Mouse (Mus musculus) hindbrain, embryonic 13.5 days (tissue): Measurements from ENCODE around the gene Rec114. TPM values are rescaled to one million over a fixed set of nuclear protein-coding genes. Genes with fewer than 3 reads are reported as not detected.

ENCODE experiments used
- ATAC-seq: fragments of 200-750 bp; cut with Nextera tagmentation; 2 replicates; pipeline ENCODE4 v1.8.0; 2017; ENCODE audit warnings: moderate TSS enrichment; ENCODE audit not compliant: low FRiP score
- H3K27ac ChIP-seq: fragments of 300-500 bp; sonication (generic); 2 replicates; pipeline ENCODE4 v1.5.1; 2015; ENCODE audit warnings: inconsistent platforms, mild to moderate bottlenecking, moderate library complexity
- H3K27me3 ChIP-seq: fragments of 300-500 bp; sonication (generic); 2 replicates; pipeline ENCODE4 v1.6.1; 2015; ENCODE audit warnings: mild to moderate bottlenecking, inconsistent platforms
- H3K36me3 ChIP-seq: fragments of 300-500 bp; sonication (generic); 2 replicates; pipeline ENCODE4 v1.6.1; 2015; ENCODE audit warnings: mild to moderate bottlenecking, inconsistent platforms
- H3K4me1 ChIP-seq: fragments of 300-500 bp; sonication (generic); replicated peaks from 2 replicates; pipeline ENCODE4 v1.6.1; 2015; ENCODE audit warnings: inconsistent platforms
- H3K4me2 ChIP-seq: fragments of 300-500 bp; sonication (generic); 2 replicates; pipeline ENCODE4 v1.6.1; 2015; ENCODE audit warnings: inconsistent platforms, mild to moderate bottlenecking, moderate library complexity
- H3K4me3 ChIP-seq: fragments of 300-500 bp; sonication (generic); 2 replicates; pipeline ENCODE4 v1.5.1; 2015; ENCODE audit warnings: mild to moderate bottlenecking, inconsistent platforms
- H3K9ac ChIP-seq: fragments of 300-500 bp; sonication (generic); 2 replicates; pipeline ENCODE4 v1.6.1; 2015; ENCODE audit warnings: mild to moderate bottlenecking, inconsistent platforms
- H3K9me3 ChIP-seq: fragments of 300-500 bp; sonication (generic); 2 replicates; pipeline ENCODE4 v1.6.1; 2016; ENCODE audit warnings: inconsistent platforms
- WGBS: fragments of 180-500 bp; shearing (Covaris S2); methylation state at CpG from one replicate; pipeline ENCODE4 v1.1.7; 2015; 5-methylcytosine and 5-hydroxymethylcytosine counted together
- polyA plus RNA-seq: library from polyadenylated mRNA; unstranded; fragments of >200 nt; fragmentation: Nextera tagmentation; extraction: Ambion mirVana; gene quantifications from 2 replicates; pipeline ENCODE4 v1.2.1, GENCODE M21; 2015

Rec114 gene
- polyA plus RNA-seq, 1 experiment from 2014 or later = 1.5 TPM

DNA sequence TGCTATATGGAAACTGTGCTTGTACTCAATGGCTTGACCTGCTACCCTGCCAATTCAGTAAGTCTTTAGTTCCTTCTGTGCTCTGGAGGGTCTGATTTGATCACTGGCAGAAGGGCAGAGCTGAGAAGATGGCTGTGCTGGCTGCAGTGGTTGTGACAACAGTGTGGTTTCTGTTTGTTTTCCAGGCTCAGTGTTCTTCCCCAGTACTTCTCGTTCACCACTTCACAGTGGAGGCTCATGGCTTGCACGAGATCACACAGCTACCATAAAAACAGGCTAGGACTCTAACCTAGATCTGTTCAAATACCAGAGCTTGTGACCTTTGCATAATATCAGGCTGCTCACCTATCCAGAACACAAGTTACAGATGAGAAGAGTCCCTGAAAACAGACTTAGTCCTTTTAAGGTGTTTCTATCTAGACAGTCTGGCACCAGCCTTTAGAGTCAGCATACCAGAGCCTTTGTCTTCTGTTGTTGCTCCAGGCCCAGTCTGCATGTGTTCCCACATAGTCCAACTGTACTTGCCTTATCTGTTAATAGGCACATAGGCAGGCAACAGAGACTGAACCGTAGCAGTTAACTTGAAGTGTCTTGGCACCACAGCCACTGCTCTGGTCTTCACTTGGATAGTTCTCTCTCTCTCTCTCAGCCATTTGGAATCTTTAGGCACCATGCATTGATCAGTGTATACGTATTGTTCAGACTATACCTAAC is 85.0 kb downstream of the Rec114 start:
- no peak overlapping the region for H3K4me3 ChIP-seq
- ATAC-seq = no peak
- 95% methylated on average over 4 of the region's 4 CpGs for WGBS
- H3K4me2 ChIP-seq = no peak overlapping the region
- H3K9ac ChIP-seq = no peak overlapping the region
- no peak overlapping the region for H3K27ac ChIP-seq
- no peaks in the 10 kb centered on the region for H3K27me3 ChIP-seq
- peaks cover 29% of the 10 kb centered on the region for H3K36me3 ChIP-seq
- no peaks in the 10 kb centered on the region for H3K9me3 ChIP-seq
- H3K4me1 ChIP-seq = no peaks in the 10 kb centered on the region

DNA sequence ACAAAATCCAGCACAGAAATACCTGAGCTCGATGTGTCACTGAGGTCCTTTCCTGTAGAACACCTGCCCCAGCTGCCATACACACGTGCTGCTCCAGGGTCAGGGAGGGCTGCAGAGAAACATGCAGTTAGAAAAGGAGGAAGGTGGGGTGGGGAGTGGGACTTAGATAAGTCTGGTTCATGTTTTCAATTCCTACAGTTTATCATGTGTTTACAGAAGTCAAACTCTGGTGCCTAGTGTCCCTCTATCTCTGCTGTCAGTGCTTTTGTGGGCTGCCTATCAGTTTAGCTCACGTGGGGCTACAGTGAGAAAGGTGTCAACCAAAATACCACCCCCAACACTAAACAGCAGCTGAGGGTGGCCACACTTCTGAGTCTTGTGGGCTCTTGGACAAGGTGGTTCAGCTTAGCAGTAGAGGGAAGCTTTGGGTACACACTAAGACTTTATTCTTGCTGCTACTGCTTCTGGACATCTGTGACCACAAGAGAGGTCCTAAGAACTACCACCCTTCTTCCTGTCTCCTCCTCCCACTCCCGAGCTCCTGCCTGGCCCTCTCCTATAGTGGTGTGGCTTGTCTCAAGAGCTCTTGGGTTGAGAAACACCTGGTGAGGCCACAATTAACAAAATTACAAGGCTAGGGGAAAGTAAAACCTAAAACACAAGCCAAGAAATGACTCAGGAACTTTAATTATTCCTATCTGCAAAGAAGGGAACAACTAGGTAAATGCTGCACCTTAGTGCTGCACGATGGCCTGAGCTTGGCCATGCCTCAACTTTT is 85.8 kb downstream of the Rec114 start:
- H3K36me3 ChIP-seq = peaks cover 29% of the 10 kb centered on the region
- no peak overlapping the region for H3K27ac ChIP-seq
- WGBS = 92% methylated on average over 5 of the region's 5 CpGs
- no peak for ATAC-seq
- H3K4me1 ChIP-seq = no peaks in the 10 kb centered on the region
- H3K4me3 ChIP-seq = no peak overlapping the region
- H3K27me3 ChIP-seq = no peaks in the 10 kb centered on the region
- no peak overlapping the region for H3K4me2 ChIP-seq
- no peak overlapping the region for H3K9ac ChIP-seq
- no peaks in the 10 kb centered on the region for H3K9me3 ChIP-seq

DNA sequence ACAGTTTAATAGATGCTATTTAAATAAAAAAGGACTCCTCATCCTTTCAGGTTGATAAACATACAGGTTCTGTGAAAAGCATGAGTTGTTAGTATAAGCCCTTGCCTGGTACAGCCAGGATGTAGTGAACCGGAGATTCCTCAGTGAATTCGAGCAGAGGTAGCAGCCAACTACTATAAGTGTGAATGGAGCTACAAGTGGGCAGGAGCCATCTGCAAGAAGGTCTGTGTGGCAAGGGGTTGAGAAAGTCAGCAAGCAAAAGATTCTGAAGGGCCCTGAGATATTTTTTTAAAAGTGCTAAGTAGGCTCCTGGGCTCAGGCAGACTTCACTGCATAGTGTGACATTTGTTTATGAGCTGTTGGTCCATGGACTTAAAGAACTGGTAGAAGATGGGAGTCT is 86.9 kb downstream of the Rec114 start:
- Histone ChIP-seq H3K4me2 (no peak overlapping the region), H3K9me3 (no peaks in the 10 kb centered on the region), H3K4me1 (no peaks in the 10 kb centered on the region), H3K9ac (no peak overlapping the region), H3K4me3 (no peak overlapping the region), H3K27me3 (no peaks in the 10 kb centered on the region), H3K36me3 (peaks cover 21% of the 10 kb centered on the region), H3K27ac (no peak overlapping the region)
- 92% methylated on average over 2 of the region's 2 CpGs for WGBS
- no peak for ATAC-seq

DNA sequence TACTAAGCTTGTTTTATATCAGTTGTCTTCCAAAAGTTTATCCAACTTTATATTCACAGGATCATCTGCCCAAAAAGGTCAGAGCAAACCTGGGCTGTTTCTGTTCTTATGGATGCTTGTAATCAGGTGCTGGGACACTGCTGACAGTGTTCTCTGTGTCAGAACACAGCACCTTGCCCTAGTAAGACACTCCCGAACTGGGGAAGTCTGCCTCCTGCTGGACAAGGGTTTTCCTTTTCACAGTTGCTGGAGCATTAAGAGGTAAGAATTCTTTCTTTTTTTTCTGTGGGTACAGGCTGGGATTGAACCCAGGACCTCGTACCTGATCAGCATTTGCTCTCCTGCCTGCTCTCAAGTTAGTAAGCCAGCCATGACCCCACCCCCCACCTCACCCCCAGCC is 87.4 kb downstream of the Rec114 start:
- H3K27ac ChIP-seq = no peak overlapping the region
- H3K27me3 ChIP-seq = no peaks in the 10 kb centered on the region
- H3K4me2 ChIP-seq = no peak overlapping the region
- no peak overlapping the region for H3K4me3 ChIP-seq
- WGBS = 68% methylated on average over 2 of the region's 2 CpGs
- no peaks in the 10 kb centered on the region for H3K9me3 ChIP-seq
- H3K36me3 ChIP-seq = peaks cover 19% of the 10 kb centered on the region
- ATAC-seq = no peak
- H3K4me1 ChIP-seq = no peaks in the 10 kb centered on the region
- H3K9ac ChIP-seq = no peak overlapping the region

DNA sequence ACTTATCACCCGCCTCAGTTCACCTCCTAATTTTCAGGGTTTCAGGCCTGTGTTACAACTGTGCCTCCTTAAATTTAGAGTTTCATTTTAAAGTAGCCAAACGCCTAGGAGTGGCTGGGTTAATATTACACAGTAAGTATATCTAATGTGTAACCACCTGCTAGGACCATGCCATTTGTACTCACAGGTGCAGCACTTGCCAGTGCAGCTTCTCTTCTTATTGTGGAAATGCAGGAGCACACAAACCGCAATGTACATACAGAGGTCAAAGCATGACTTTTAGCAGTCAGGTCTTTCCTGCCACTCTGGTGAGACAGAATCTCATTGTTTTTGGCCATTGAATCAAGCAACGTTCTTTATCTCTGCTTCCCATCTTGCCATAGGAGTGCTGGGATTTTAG is 89.3 kb downstream of the Rec114 start:
- Histone ChIP-seq H3K4me1 (no peaks in the 10 kb centered on the region), H3K4me3 (no peak overlapping the region), H3K27me3 (no peaks in the 10 kb centered on the region), H3K4me2 (no peak overlapping the region), H3K36me3 (peaks cover 13% of the 10 kb centered on the region), H3K9ac (no peak overlapping the region), H3K27ac (no peak overlapping the region), H3K9me3 (no peaks in the 10 kb centered on the region)
- ATAC-seq = no peak
- 77% methylated on average over 4 of the region's 4 CpGs for WGBS

DNA sequence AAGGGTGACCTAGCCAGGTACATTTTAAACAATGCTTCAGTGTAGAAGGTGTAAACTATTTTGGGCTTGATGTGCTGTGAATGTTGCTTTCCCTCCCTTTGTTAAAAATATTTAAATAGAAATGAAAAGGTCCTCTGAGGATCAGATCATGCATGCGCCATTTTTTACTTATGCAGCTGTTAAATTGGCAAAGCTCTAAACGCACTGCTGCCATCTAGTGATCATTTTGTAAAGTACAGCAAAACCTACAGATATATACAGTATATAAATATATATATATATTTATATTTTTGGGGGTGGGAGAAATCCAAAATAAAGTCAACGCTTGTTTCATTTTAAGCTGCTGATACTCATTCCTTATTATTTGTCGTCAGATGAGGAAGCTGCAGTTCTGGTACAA is 91.8 kb downstream of the Rec114 start:
- Histone ChIP-seq H3K9ac (no peak overlapping the region), H3K27me3 (no peaks in the 10 kb centered on the region), H3K27ac (no peak overlapping the region), H3K4me1 (no peaks in the 10 kb centered on the region), H3K4me3 (no peak overlapping the region), H3K36me3 (peaks cover 4% of the 10 kb centered on the region; the same call in 1 of the 2 replicates), H3K4me2 (no peak overlapping the region), H3K9me3 (no peaks in the 10 kb centered on the region)
- 62% methylated on average over 4 of the region's 4 CpGs for WGBS
- no peak for ATAC-seq

DNA sequence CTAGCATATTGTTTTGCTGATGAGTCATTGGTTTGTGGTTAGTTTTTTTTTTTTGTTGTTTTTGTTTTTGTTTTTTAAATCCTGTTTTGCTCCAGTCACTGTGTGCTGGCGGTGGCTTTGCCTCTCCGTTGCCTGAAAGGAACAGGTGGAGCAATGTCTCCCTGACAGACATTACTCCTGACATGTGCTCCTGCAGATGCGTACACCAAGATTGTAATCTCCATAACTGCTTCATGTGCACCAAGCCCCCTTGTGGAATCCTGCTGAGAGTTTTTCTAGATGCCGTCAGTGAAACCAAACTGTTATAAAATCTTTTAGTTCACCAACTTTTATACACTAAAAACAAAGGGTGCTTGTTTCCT is 94.5 kb downstream of the Rec114 start:
- Histone ChIP-seq H3K9ac (no peak overlapping the region), H3K4me1 (no peaks in the 10 kb centered on the region), H3K27me3 (no peaks in the 10 kb centered on the region), H3K27ac (no peak overlapping the region), H3K9me3 (no peaks in the 10 kb centered on the region), H3K4me2 (no peak overlapping the region), H3K4me3 (no peak overlapping the region), H3K36me3 (peaks cover 14% of the 10 kb centered on the region)
- ATAC-seq = no peak
- 61% methylated on average over 4 of the region's 4 CpGs for WGBS

DNA sequence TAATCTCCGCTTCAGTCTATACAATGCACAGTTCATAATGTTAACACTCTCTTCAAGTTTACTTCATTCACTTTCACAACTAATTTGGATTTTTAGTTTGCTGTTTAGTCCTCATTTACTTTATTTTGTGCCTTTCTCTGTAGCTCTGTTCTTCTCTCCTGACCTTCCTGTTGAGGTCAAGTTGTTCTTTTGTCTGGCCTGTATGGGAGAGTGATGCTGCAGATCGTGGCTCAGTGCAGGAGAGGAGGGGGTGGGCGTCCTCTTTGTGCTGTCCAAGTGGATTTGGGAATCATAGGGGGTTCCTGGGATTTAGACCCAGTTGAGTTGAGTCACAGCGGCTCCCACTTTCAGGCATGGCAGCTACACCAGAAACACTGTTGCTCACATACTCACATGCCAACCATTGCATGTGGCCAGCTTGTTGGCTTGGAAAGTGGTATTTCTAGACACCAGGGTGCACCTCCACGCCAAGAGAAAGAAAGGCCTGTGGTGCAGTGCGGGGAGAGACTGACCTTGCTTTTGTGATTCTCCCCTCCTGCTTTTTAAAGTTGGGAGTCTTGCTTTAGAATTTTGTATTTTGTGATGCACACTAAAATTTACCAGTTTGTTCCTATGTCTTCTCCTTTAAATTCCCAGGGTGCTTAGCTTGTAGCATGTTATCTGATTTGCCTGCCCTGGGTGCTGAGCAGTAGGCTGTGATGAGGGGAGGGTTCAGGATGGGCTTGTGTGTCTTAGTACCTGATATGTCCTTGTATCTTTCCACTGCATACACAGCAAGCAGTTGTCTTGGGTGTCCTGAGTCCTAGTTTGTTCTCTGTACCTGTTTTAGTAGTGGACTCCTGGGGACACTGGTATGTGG is 95.1 kb downstream of the Rec114 start:
- no peak overlapping the region for H3K4me3 ChIP-seq
- H3K9me3 ChIP-seq = no peaks in the 10 kb centered on the region
- peaks cover 20% of the 10 kb centered on the region for H3K36me3 ChIP-seq
- H3K4me1 ChIP-seq = no peaks in the 10 kb centered on the region
- H3K27ac ChIP-seq = no peak overlapping the region
- no peaks in the 10 kb centered on the region for H3K27me3 ChIP-seq
- no peak overlapping the region for H3K4me2 ChIP-seq
- 60% methylated on average over 6 of the region's 6 CpGs for WGBS
- no peak for ATAC-seq
- H3K9ac ChIP-seq = no peak overlapping the region

DNA sequence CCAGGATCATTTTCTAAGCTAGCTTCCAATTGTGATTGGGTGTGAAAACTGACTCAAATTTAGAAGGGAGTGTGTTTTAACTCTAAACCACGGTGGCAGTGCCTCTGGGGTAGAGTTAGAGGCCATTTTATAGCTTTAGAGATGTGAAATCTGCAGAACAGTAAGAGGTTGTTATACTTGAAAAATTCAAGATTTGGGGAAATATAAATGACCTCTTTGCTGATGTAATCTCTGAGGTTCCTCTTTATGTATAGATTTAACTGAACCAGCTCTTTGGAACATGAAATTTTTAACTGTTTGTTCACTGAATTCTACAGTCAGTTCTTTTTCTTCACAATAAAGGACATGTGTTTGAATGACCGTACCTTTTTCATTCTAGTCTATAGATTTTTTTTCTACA is 113.3 kb downstream of the Rec114 start:
- Histone ChIP-seq H3K27ac (no peak overlapping the region), H3K4me1 (no peaks in the 10 kb centered on the region), H3K36me3 (peaks cover 52% of the 10 kb centered on the region), H3K9ac (no peak overlapping the region), H3K4me2 (no peak overlapping the region), H3K4me3 (no peak overlapping the region), H3K27me3 (no peaks in the 10 kb centered on the region), H3K9me3 (no peaks in the 10 kb centered on the region)
- no peak for ATAC-seq
- WGBS = 86% methylated on average over 2 of the region's 2 CpGs

DNA sequence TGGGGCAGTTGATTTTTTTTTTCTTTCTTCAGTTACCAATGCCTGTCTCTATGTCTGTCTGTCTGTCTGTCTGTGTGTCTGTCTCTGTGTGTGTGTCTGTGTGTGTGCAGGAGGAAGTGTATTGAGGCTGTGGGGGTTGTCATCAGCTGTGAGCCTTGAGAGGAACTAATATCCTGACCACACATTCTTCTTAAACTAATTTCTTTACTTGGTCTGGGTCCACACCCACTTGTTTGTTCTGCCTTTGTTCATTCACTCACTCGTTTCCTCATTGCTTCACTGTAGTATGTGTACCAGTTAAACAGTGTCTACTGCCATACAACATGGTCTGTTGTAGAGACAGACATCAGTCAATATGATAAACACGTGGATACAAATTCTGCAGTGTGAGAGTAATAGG is 116.6 kb downstream of the Rec114 start:
- 84% methylated on average over 2 of the region's 2 CpGs for WGBS
- no peaks in the 10 kb centered on the region for H3K27me3 ChIP-seq
- no peak overlapping the region for H3K4me3 ChIP-seq
- peaks cover 37% of the 10 kb centered on the region for H3K36me3 ChIP-seq
- H3K9me3 ChIP-seq = no peaks in the 10 kb centered on the region
- no peak overlapping the region for H3K27ac ChIP-seq
- ATAC-seq = no peak
- H3K4me2 ChIP-seq = no peak overlapping the region
- no peaks in the 10 kb centered on the region for H3K4me1 ChIP-seq
- H3K9ac ChIP-seq = no peak overlapping the region

DNA sequence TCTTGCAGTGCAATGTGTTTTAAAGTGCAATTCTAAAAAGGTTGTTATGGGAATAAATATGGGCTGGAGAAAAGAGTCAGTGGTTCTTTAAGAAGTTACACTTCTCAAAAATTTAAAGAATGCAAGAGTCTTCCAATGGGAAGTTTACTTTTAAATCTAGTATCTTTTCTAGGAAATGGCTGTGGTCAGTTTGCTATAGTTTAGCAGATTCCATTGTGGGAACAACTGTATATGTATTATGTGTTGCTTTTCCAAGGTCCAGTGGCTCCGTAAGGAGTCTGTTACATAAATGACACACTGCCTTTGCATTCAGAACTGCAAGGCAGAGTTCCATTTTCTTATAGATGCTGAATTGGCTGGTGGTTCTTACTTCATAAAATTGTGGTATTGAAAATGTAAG is 120.8 kb downstream of the Rec114 start:
- no peak overlapping the region for H3K9ac ChIP-seq
- peaks cover 2% of the 10 kb centered on the region; the same call in 1 of the 2 replicates for H3K4me1 ChIP-seq
- no peak overlapping the region for H3K4me2 ChIP-seq
- H3K9me3 ChIP-seq = no peaks in the 10 kb centered on the region
- ATAC-seq = no peak
- H3K27me3 ChIP-seq = no peaks in the 10 kb centered on the region
- H3K36me3 ChIP-seq = peaks cover 10% of the 10 kb centered on the region
- no peak overlapping the region for H3K4me3 ChIP-seq
- H3K27ac ChIP-seq = no peak overlapping the region
- 85% methylated on average over 1 of the region's 1 CpGs for WGBS
